Mouse (Mus musculus): Measurements from ENCODE around the gene Tnni3k.

GRCm38 (mm10) chr3:154811281-154811680 lies 243.9 kb downstream of the Tnni3k start:
- no peak for TF ChIP-seq POLR2A (IDR thresholded peaks at IDR 0.05; ENCODE audit: low read depth, low read length)
- TF ChIP-seq CTCF (IDR thresholded peaks at IDR 0.05; ENCODE audit: borderline replicate concordance, insufficient read depth, low read length) = no peak
